Mouse (Mus musculus) left cerebral cortex, adult 6 months (tissue): ENCODE measurements around the gene Zfp986. TPM values are rescaled to one million over a fixed set of nuclear protein-coding genes. Genes with fewer than 3 reads are reported as not detected.

Source experiments
- long read RNA-seq, 2 experiments: library from polyadenylated mRNA; unstranded; transcript quantifications; one replicate each; pipeline ENCODE4 v2.0.0; 2019 to 2020
- polyA plus RNA-seq: library from polyadenylated mRNA; unstranded; fragments of <200 nt; fragmentation: Nextera tagmentation; gene quantifications from 2 replicates; pipeline ENCODE4 v1.2.3, GENCODE M21; 2021

Zfp986 gene
- polyA plus RNA-seq, result 0.08 TPM in 1 of 2 replicates, not detected in the other
- long read RNA-seq, experiment 1, partial matches to known transcripts, result 0 of 1 reads
- long read RNA-seq, experiment 1, other reads (novel, unspliced or antisense), result 1 of 1 reads
- long read RNA-seq, experiment 2, result 0 reads

GRCm38 (mm10) chr4:145868494-145868893 lies at the start of gene Zfp986:
Gene Zfp986, plus strand, starts transcription at chr4:145868794.

Other genes with a start within 250 kb of the Zfp986 start
- not detected in 2 replicates for gene Zfp980, start 198.1 kb upstream of the Zfp986 start, polyA plus RNA-seq
- gene Zfp987, start 228.5 kb downstream of the Zfp986 start, polyA plus RNA-seq, result not detected in 2 replicates